Mouse (Mus musculus) NIH3T3 (cell line): ENCODE results near the gene Hnf1b.
A peak's percentile ranks its signal among the peaks of the same experiment; 100 is the strongest.

Experiments used
- DNase-seq: peaks from one replicate; pipeline ENCODE4 v3.0.0-alpha.2; 2012; ENCODE audit warnings: low read depth

The Hnf1b gene

DNA sequence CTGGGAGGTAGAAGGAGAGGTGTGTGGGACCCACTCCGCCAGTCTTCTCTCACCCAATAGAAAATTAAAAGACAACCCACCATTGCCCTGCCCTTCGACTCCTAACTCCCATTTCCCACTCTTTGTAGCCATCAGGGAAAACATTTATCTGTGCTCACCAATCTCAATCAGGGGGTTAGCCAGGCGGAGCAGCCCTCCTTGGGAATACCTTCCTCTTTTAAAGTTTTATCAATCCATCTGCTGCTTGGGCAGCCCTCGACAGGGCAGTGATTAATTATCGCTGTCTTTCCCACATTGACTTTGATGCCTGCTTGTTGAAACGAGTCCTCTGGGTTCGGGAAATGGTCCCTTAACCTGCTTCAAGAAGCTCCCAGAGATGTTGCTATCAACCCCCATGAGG is 47.7 kb downstream of the Hnf1b start:
- no peak for DNase-seq

DNA sequence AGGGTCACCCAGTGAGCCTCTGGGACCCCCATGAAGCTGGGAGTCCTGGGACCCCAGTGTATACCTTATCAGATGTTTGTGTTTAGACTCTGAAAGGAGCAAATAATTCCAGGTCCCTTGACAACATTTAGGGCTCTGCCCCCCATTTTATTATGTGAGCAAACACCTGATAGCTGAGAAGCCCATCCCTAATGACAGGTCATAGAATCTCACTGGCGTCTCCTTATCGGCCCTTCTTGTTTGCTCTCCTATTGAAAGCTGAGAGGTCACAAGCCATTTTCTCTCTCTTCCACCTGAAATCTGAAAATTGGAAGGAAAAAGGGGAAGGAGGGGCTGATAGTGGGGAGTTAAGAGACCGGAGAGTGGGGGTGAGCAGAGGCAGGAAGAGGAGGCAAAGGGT is 52.9 kb downstream of the Hnf1b start:
- DNase-seq: no peak

DNA sequence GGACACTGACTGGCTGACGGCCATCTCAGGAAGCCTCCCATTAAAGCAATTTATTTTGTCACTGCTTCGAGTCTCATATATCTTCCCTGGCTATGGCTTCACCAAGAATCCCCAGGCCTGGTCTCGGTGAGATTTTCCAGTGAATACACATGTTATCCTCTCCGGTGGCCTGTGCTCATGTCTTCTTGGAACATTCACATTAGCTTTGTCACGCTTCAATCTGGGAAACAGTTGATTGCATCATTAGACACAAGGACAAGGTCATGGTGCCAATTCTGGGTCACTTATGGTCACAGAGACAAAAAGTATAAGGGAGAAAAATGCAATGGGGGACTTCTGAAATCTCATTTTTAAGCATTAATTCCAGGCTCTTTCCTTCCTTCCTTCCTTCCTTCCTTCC is 55.9 kb downstream of the Hnf1b start:
- DNase-seq: no peak

DNA sequence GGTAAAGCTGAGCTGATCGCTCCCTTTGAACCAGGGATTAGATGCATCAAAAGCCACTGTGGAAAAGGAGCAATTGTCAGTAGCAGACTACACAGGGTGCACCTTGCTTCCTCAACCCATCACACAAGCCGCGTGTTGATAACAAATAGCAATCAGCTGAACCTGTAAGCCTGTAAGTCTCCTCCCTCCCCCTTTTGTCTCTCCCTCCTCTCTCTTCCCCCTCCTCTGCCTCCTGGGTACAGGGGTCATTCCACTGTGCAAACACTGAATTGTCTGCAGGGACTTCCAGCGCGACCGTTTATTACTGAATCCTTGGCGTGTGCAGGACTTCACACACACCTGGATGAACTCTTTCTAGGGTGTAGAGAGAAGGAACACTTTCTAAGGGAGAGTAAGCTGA is 58.5 kb downstream of the Hnf1b start:
- DNase-seq: no peak

DNA sequence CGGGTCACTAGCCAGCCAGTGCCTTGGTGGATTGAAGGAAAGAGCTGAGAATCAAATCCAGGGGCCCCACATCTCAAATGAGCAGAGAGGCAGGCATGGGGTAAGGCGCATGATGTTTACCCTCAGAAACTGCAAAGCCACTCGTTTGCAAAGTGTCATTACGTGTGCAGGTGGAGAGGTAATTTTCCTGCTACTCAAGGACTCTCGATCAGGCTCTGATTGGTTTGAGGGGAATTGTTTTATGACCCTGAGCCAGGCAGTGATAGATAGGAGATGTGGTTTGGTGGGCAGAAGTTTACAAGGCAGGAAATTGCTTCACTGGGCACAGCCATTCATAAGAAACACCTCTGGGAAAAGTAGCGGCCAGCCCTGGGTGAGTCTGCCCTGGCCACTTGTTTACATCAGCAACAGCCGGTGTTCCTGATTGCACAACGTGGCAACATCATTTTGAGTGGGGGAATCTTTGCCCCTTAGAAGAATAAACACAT is 64.0 kb downstream of the Hnf1b start:
- DNase-seq: peak; percentile 22

DNA sequence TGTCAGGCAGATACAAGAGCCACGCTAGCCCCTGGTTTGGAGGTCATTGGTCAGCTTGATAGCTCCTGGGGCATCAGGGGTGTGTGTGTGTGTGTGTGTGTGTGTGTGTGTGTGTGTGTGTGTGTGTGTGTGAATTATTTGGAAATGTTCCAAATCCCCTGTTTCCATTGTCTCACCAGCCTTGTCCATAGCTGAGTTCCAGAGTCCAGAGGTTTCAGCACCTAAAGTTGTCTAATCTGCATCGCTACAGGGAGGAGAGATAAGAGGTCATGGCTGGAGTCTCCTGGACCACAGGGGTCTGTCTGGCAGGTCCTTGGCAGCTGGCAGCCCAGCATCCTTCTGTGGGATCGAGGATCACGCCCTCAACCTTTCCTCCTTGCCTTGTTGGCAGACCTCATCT is 64.6 kb downstream of the Hnf1b start:
- DNase-seq: no peak

DNA sequence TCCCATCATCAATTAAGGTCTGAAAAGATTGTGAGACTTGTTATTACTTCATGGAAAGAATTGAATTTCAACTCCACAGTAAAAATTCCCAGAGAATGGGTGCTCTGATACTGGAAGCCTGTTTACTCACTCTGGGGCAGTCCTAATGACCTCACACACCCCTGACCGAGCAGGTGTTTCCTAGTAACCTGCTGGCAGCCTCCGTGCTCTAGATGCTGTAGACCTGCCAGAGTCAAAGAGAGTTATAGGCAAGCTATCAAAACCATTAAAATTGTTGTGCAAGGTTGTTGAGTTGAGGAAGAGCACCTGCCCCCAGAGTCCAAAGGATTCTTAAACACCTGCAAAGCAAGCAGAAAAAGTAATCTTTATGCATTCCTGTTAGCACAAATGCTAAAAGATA is 72.7 kb downstream of the Hnf1b start:
- DNase-seq: no peak

DNA sequence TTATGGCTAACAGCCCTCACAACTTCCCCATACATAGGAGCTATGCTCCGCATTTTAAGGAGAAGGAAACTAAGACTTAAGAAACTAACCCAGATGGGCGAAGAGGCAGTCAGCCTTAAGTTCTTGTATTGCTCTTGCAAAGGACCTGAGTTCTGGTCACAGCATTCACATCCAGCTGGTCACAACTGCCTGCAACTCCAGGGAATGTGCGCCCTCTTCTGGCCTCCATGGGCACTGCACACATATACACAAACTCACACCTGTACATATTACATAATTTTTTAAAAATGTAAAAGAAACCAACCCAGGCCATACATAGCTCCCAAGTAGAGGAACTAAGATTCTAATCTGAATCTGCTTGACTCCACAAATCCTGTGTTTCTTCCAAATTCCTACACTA is 77.2 kb downstream of the Hnf1b start:
- peak; percentile 56 for DNase-seq

DNA sequence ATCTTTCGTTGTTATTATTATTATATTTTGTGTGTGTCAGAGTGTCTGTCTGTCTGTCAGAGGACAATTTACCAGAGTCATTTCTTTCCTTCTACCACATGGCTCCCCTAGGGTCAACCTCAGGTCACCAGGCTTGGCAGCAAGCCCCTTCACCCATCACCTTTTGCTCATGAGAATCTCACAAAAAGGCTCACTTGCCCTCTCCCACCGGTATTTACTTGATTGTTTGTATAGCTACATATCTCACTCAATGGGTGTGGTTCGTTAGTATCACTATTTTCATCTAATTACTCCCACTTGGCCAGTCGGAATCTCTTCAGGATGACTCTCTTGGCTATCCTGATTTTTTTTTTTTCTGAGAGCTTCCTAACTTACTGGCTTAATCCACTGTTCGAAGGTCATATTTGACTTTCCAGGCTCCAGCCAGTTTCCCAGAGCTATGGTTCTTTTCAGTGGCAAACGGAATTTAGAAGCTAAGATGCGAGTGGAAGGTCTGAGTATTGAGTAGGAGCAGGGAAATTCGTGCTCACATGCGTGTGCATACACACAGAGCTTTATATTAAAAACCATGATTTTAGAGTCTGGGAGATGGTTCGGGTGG is 82.7 kb downstream of the Hnf1b start:
- no peak for DNase-seq

DNA sequence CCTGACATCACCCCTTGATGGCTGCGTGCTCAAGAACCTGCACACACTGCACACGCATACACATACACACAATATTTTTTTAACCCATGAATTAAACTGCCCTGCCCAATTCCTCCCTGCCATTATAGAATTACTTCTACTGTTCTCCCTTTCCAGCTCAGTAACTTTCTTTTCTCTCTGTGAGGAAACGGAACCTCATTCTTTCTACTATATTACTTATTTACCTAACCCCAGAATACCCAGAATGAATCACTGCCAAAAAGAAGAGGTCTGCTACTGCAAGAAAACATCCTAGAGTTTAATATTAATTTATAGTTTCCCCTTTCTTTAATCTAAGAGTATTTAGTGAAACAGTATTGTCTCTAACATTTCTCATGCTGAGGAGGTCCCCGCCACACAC is 83.5 kb downstream of the Hnf1b start:
- no peak for DNase-seq

DNA sequence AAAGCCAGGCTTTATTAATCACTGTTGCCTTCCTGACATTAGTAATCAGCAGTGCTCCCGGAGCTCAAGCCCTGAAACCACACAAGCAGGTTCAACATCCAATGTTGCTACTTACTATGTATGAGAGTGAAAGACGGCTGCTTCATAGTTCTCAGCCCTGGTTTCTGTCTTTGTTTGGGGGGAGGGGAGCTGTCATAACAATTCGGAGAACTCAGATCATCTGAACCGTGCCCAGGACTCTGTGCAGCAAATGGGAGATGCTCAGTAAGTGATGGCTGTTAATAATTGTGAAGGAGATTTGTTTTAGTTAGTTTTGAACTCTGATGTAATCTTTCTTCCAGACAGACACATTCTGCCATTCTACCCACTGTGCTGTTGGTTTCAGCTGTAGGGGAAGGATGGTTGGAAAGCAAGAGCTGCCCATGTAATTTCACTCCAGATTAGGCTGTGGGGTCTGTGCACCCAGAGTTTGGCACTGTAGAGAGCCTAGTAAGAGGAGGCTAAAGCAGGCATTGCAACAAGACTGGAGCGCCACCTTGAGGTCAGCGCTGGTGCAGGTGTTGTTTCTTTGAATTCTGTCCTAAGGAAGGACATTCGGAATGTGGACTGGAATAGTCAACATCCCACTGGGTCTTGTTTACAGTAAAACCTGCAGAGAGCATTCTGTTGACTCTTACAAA is 86.3 kb downstream of the Hnf1b start:
- peak; percentile 94 for DNase-seq

DNA sequence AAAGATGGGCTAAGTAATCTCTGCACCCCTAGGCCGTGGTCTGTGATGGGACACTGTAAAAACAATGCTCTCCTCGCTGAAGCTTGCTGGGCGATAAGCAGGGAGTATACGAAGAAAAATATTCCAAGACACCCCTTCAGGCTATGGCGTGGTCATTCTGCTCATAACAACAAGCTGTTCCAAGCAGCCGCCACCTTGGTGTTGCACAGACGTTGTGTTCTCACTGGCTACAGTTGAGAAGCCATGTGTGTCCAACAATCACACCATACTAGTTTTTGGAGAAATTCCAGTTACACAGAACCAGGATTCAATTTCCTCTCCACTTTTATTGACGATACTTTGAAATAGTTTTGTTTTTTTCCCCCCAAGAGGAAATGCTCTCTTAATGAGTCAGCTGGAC is 88.7 kb downstream of the Hnf1b start:
- no peak for DNase-seq

DNA sequence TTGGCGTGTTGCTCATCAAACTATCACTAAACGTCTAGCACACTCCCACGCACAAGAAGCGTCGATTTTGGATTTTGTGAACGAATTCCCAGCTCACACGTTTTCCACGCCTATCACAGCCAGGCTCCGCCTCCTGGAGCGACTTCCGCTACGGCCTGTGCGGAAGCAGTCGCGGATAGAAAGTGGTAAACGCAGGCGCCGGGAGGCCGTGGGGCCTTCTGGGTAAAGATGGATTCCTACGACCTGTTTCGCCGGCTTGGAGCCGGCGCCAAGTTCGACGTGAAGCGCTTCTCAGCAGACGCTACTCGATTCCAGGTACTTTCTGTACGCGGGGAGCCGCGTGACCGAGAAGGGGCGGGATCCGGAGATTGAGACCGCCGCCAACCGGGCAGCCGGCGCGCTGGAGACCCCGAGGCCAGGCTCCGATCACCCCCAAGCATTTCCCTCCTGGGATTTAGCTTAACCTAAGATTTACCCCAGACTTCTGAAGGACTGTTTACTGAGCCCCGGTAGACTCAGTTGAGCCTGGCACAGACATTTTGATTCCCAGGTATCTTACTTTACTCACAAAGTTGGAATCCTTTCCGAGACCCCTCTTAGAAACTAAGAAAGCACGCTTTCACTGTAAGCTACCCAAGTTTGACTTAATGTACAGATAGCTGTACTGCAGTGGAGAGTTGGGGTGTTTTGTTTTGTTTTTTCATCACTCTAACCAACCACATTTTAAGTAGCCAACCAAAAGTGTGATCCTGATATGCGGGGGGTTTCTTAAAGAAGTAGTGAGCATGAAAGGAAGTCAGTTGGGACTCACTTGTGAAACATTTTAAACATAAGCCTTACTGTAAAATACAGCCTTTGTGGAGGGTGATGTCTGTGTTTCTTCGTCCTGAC is 92.3 kb downstream of the Hnf1b start, which contains the start of gene Ddx52:
Gene Ddx52 (plus strand): TSS at position 113 of the 891 bp plus-strand sequence.
- DNase-seq: peak; percentile 96
